Mouse (Mus musculus): ENCODE measurements around the gene Slc25a22.

Gene Slc25a22

GRCm38 (mm10) chr7:141475805-141476158 lies 38.1 kb upstream of the Slc25a22 start:
- H3K4me1 ChIP-seq (replicated peaks; ENCODE audit: low read depth, low read length), result peaks cover 68% of the 10 kb centered on the region
- peaks cover 30% of the 10 kb centered on the region for H3K36me3 ChIP-seq (ENCODE audit: insufficient read depth, low read length)
- peak overlapping the region; percentile 96 for H3K4me3 ChIP-seq (replicated peaks; ENCODE audit: low read length)
- H3K9me3 ChIP-seq (ENCODE audit: low read length), result no peaks in the 10 kb centered on the region
- peaks cover 23% of the 10 kb centered on the region for H3K27me3 ChIP-seq (ENCODE audit: insufficient read depth, low read length)
- TF ChIP-seq POU5F1 (IDR thresholded peaks at IDR 0.05; ENCODE audit: borderline replicate concordance, low read length) (no peak), NANOG (IDR thresholded peaks at IDR 0.05; ENCODE audit: borderline replicate concordance, low read length) (no peak), CTCF (conservative IDR thresholded peaks at IDR 0.05; ENCODE audit: low read length) (no peak)

- H3K9me3 ChIP-seq (ENCODE audit: low read length), result no peaks in the 10 kb centered on the region
- peaks cover 69% of the 10 kb centered on the region for H3K4me1 ChIP-seq (replicated peaks; ENCODE audit: low read depth, low read length)
- H3K36me3 ChIP-seq (ENCODE audit: insufficient read depth, low read length), result peaks cover 36% of the 10 kb centered on the region
- H3K27me3 ChIP-seq (ENCODE audit: insufficient read depth, low read length), result peaks cover 19% of the 10 kb centered on the region
- TF ChIP-seq CTCF (conservative IDR thresholded peaks at IDR 0.05; ENCODE audit: low read length), result no peak
- TF ChIP-seq NANOG (IDR thresholded peaks at IDR 0.05; ENCODE audit: borderline replicate concordance, low read length), result no peak
- no peak for TF ChIP-seq POU5F1 (IDR thresholded peaks at IDR 0.05; ENCODE audit: borderline replicate concordance, low read length)
- peak within 1 kb of the TSS; percentile 96 for H3K4me3 ChIP-seq (replicated peaks; ENCODE audit: low read length)
Measured at GRCm38 (mm10) chr7:141475011-141475804, 37.5 kb upstream of the Slc25a22 start, which contains the start of the genes Polr2l and Tspan4. TSS of gene Polr2l (minus strand) at chr7:141475132. TSS of gene Tspan4 (plus strand) at chr7:141475240.

GRCm38 (mm10) chr7:141474160-141474559 lies 36.5 kb upstream of the Slc25a22 start:
- peaks cover 46% of the 10 kb centered on the region for H3K36me3 ChIP-seq (ENCODE audit: insufficient read depth, low read length)
- no peak for TF ChIP-seq CTCF (conservative IDR thresholded peaks at IDR 0.05; ENCODE audit: low read length)
- no peak for TF ChIP-seq POU5F1 (IDR thresholded peaks at IDR 0.05; ENCODE audit: borderline replicate concordance, low read length)
- no peak for TF ChIP-seq NANOG (IDR thresholded peaks at IDR 0.05; ENCODE audit: borderline replicate concordance, low read length)
- H3K27me3 ChIP-seq (ENCODE audit: insufficient read depth, low read length), result peaks cover 15% of the 10 kb centered on the region
- no peaks in the 10 kb centered on the region for H3K9me3 ChIP-seq (ENCODE audit: low read length)
- H3K4me3 ChIP-seq (replicated peaks; ENCODE audit: low read length), result peak overlapping the region; percentile 96
- peaks cover 79% of the 10 kb centered on the region for H3K4me1 ChIP-seq (replicated peaks; ENCODE audit: low read depth, low read length)

- Histone ChIP-seq H3K4me1 (replicated peaks; ENCODE audit: low read depth, low read length) (peaks cover 85% of the 10 kb centered on the region), H3K9me3 (ENCODE audit: low read length) (no peaks in the 10 kb centered on the region), H3K27me3 (ENCODE audit: insufficient read depth, low read length) (peaks cover 14% of the 10 kb centered on the region), H3K36me3 (ENCODE audit: insufficient read depth, low read length) (peaks cover 49% of the 10 kb centered on the region), H3K4me3 (replicated peaks; ENCODE audit: low read length) (0 out of 2 replicates have a peak overlapping the region, but pooled peaks have one; percentile 96)
- TF ChIP-seq NANOG (IDR thresholded peaks at IDR 0.05; ENCODE audit: borderline replicate concordance, low read length) (no peak), POU5F1 (IDR thresholded peaks at IDR 0.05; ENCODE audit: borderline replicate concordance, low read length) (no peak)
Measured at GRCm38 (mm10) chr7:141472763-141473162, 35.1 kb upstream of the Slc25a22 start.

- Histone ChIP-seq H3K27me3 (ENCODE audit: insufficient read depth, low read length) (peaks cover 10% of the 10 kb centered on the region), H3K4me3 (replicated peaks; ENCODE audit: low read length) (no peak overlapping the region)
- TF ChIP-seq NANOG (IDR thresholded peaks at IDR 0.05; ENCODE audit: borderline replicate concordance, low read length) (no peak), POU5F1 (IDR thresholded peaks at IDR 0.05; ENCODE audit: borderline replicate concordance, low read length) (no peak), CTCF (conservative IDR thresholded peaks at IDR 0.05; ENCODE audit: low read length) (no peak)
Measured at GRCm38 (mm10) chr7:141472226-141472625, 34.5 kb upstream of the Slc25a22 start.

GRCm38 (mm10) chr7:141471236-141471635 lies 33.5 kb upstream of the Slc25a22 start:
- H3K4me3 ChIP-seq (replicated peaks; ENCODE audit: low read length), result no peak overlapping the region
- no peaks in the 10 kb centered on the region for H3K9me3 ChIP-seq (ENCODE audit: low read length)
- peaks cover 83% of the 10 kb centered on the region for H3K4me1 ChIP-seq (replicated peaks; ENCODE audit: low read depth, low read length)
- peaks cover 9% of the 10 kb centered on the region for H3K27me3 ChIP-seq (ENCODE audit: insufficient read depth, low read length)
- H3K36me3 ChIP-seq (ENCODE audit: insufficient read depth, low read length), result peaks cover 49% of the 10 kb centered on the region
- TF ChIP-seq POU5F1 (IDR thresholded peaks at IDR 0.05; ENCODE audit: borderline replicate concordance, low read length) (no peak), CTCF (conservative IDR thresholded peaks at IDR 0.05; ENCODE audit: low read length) (no peak), NANOG (IDR thresholded peaks at IDR 0.05; ENCODE audit: borderline replicate concordance, low read length) (no peak)

More at GRCm38 (mm10) chr7:141472226-141472625, 34.5 kb upstream of the Slc25a22 start:
- H3K9me3 ChIP-seq (ENCODE audit: low read length), result no peaks in the 10 kb centered on the region
- H3K36me3 ChIP-seq (ENCODE audit: insufficient read depth, low read length), result peaks cover 49% of the 10 kb centered on the region
- H3K4me1 ChIP-seq (replicated peaks; ENCODE audit: low read depth, low read length), result peaks cover 84% of the 10 kb centered on the region

GRCm38 (mm10) chr7:141470637-141470944 lies 32.9 kb upstream of the Slc25a22 start:
- peaks cover 49% of the 10 kb centered on the region for H3K36me3 ChIP-seq (ENCODE audit: insufficient read depth, low read length)
- no peaks in the 10 kb centered on the region for H3K9me3 ChIP-seq (ENCODE audit: low read length)
- peaks cover 10% of the 10 kb centered on the region for H3K27me3 ChIP-seq (ENCODE audit: insufficient read depth, low read length)
- H3K4me1 ChIP-seq (replicated peaks; ENCODE audit: low read depth, low read length), result peaks cover 83% of the 10 kb centered on the region
- TF ChIP-seq POU5F1 (IDR thresholded peaks at IDR 0.05; ENCODE audit: borderline replicate concordance, low read length) (no peak), NANOG (IDR thresholded peaks at IDR 0.05; ENCODE audit: borderline replicate concordance, low read length) (no peak), CTCF (conservative IDR thresholded peaks at IDR 0.05; ENCODE audit: low read length) (no peak)
- peak overlapping the region; percentile 93 for H3K4me3 ChIP-seq (replicated peaks; ENCODE audit: low read length)

GRCm38 (mm10) chr7:141469901-141470636 lies 32.4 kb upstream of the Slc25a22 start:
- Histone ChIP-seq H3K9me3 (ENCODE audit: low read length) (no peaks in the 10 kb centered on the region), H3K36me3 (ENCODE audit: insufficient read depth, low read length) (peaks cover 49% of the 10 kb centered on the region), H3K4me1 (replicated peaks; ENCODE audit: low read depth, low read length) (peaks cover 88% of the 10 kb centered on the region), H3K27me3 (ENCODE audit: insufficient read depth, low read length) (peaks cover 14% of the 10 kb centered on the region), H3K4me3 (replicated peaks; ENCODE audit: low read length) (peak overlapping the region; percentile 93)
- no peak for TF ChIP-seq POU5F1 (IDR thresholded peaks at IDR 0.05; ENCODE audit: borderline replicate concordance, low read length)
- no peak for TF ChIP-seq CTCF (conservative IDR thresholded peaks at IDR 0.05; ENCODE audit: low read length)
- TF ChIP-seq NANOG (IDR thresholded peaks at IDR 0.05; ENCODE audit: borderline replicate concordance, low read length), result no peak

Measured in E14TG2a.4 (cell line).